Mouse (Mus musculus) limb, embryonic 14.5 days (tissue): Measurements from ENCODE around the gene Cabp2. TPM values are rescaled to one million over a fixed set of nuclear protein-coding genes. Genes with fewer than 3 reads are reported as not detected.

Experiments
- ATAC-seq: fragments of 200-750 bp; cut with Nextera tagmentation; 2 replicates; pipeline ENCODE4 v1.8.0; 2017; ENCODE audit warnings: low read depth, moderate number of reproducible peaks, moderate TSS enrichment; ENCODE audit not compliant: low FRiP score
- DNase-seq: peaks from one replicate; pipeline ENCODE4 v3.0.0-alpha.2; 2015; ENCODE audit warnings: low spot score
- H3K27ac ChIP-seq: fragments of 300-500 bp; sonication (generic); replicated peaks from 2 replicates; pipeline ENCODE4 v1.5.1; 2014; ENCODE audit warnings: low read depth, mild to moderate bottlenecking, low read length, moderate library complexity, mixed read lengths
- H3K27me3 ChIP-seq: fragments of 300-500 bp; sonication (generic); 2 replicates; pipeline ENCODE4 v1.6.1; 2014; ENCODE audit warnings: low read length, mixed read lengths; ENCODE audit not compliant: control insufficient read depth, insufficient read depth
- H3K36me3 ChIP-seq: fragments of 300-500 bp; sonication (generic); 2 replicates; pipeline ENCODE4 v1.6.1; 2014; ENCODE audit warnings: mild to moderate bottlenecking, low read length, moderate library complexity, mixed read lengths; ENCODE audit not compliant: control insufficient read depth, insufficient read depth
- H3K4me1 ChIP-seq: fragments of 300-500 bp; sonication (generic); 2 replicates; pipeline ENCODE4 v1.6.1; 2014; ENCODE audit warnings: antibody characterized with exemption, low read length, mixed read lengths; ENCODE audit not compliant: control insufficient read depth, insufficient read depth
- H3K4me2 ChIP-seq: fragments of 300-500 bp; sonication (generic); replicated peaks from 2 replicates; pipeline ENCODE4 v1.6.1; 2014; ENCODE audit warnings: low read depth, mild to moderate bottlenecking, low read length, moderate library complexity; ENCODE audit not compliant: severe bottlenecking
- H3K4me3 ChIP-seq: fragments of 300-500 bp; sonication (generic); replicated peaks from 2 replicates; pipeline ENCODE4 v1.5.1; 2014; ENCODE audit warnings: low read length
- H3K9ac ChIP-seq: fragments of 300-500 bp; sonication (generic); 2 replicates; pipeline ENCODE4 v1.6.1; 2014; ENCODE audit warnings: mild to moderate bottlenecking, low read depth, low read length, moderate library complexity; ENCODE audit not compliant: severe bottlenecking
- H3K9me3 ChIP-seq: fragments of 300-500 bp; sonication (generic); 2 replicates; pipeline ENCODE4 v1.6.1; 2016; ENCODE audit warnings: low read length; ENCODE audit not compliant: control insufficient read depth
- POLR2A ChIP-seq: fragments of 200-500 bp; IDR thresholded peaks from 2 replicates; pipeline ENCODE4 v1.8.0; 2012; ENCODE audit warnings: inconsistent platforms, mild to moderate bottlenecking, moderate library complexity, borderline replicate concordance; ENCODE audit not compliant: insufficient read depth, insufficient read length; ENCODE audit errors: extremely low read depth
- WGBS: fragments of 180-500 bp; shearing (Covaris S2); extraction: QIAGEN DNeasy Blood & Tissue Kit; methylation state at CpG from one replicate; pipeline ENCODE4 v1.1.7; 2014; 5-methylcytosine and 5-hydroxymethylcytosine counted together
- polyA plus RNA-seq, 2 experiments: library from polyadenylated mRNA; depleted of rRNA in 1 of 2; stranded (reverse) in 1 of 2; unstranded in 1 of 2; fragments of >200 nt; fragmentation: Nextera tagmentation in 1 of 2; extraction: Ambion mirVana in 1 of 2; gene quantifications; 2 replicates each; pipeline versions ENCODE4 v1.2.1 to v1.2.3; 2012 to 2014

The Cabp2 gene
- polyA plus RNA-seq, 2 experiments, result not detected

GRCm38 (mm10) chr19:4104675-4105194, 23.4 kb downstream of the Cabp2 start:
- no peak for ATAC-seq

GRCm38 (mm10) chr19:4106654-4107053, 25.3 kb downstream of the Cabp2 start:
- Histone ChIP-seq H3K9ac (no peak overlapping the region), H3K9me3 (no peaks in the 10 kb centered on the region), H3K4me1 (no peaks in the 10 kb centered on the region), H3K27me3 (peaks cover 7% of the 10 kb centered on the region; the same call in 1 of the 2 replicates), H3K4me2 (no peak overlapping the region), H3K4me3 (no peak overlapping the region), H3K36me3 (peaks cover 4% of the 10 kb centered on the region), H3K27ac (no peak overlapping the region)
- DNase-seq (no peak), ATAC-seq (no peak)
- TF ChIP-seq POLR2A, result no peak
- WGBS, result 84% methylated on average over 14 of the region's 14 CpGs

More at GRCm38 (mm10) chr19:4104675-4105194, 23.4 kb downstream of the Cabp2 start:
- no peak overlapping the region for H3K4me2 ChIP-seq
- no peak overlapping the region for H3K9ac ChIP-seq
- no peak overlapping the region for H3K27ac ChIP-seq
- no peaks in the 10 kb centered on the region for H3K9me3 ChIP-seq
- no peaks in the 10 kb centered on the region for H3K36me3 ChIP-seq
- H3K4me3 ChIP-seq, result no peak overlapping the region
- H3K4me1 ChIP-seq, result peaks cover 11% of the 10 kb centered on the region
- 90% methylated on average over 16 of the region's 16 CpGs for WGBS
- peaks cover 26% of the 10 kb centered on the region; the same call in 1 of the 2 replicates for H3K27me3 ChIP-seq
- no peak for DNase-seq
- no peak for TF ChIP-seq POLR2A

- H3K27ac ChIP-seq, result no peak overlapping the region
- no peaks in the 10 kb centered on the region for H3K27me3 ChIP-seq
- no peak overlapping the region for H3K4me3 ChIP-seq
- no peaks in the 10 kb centered on the region for H3K9me3 ChIP-seq
- no peak for TF ChIP-seq POLR2A
- H3K36me3 ChIP-seq, result peaks cover 20% of the 10 kb centered on the region
- H3K4me1 ChIP-seq, result peaks cover 1% of the 10 kb centered on the region; the same call in 1 of the 2 replicates
- DNase-seq (no peak), ATAC-seq (no peak)
- no peak overlapping the region for H3K9ac ChIP-seq
- 91% methylated on average over 9 of the region's 9 CpGs for WGBS
- H3K4me2 ChIP-seq, result no peak overlapping the region
These were observed 27.2 kb downstream of the Cabp2 start for GRCm38 (mm10) chr19:4108535-4108934.

GRCm38 (mm10) chr19:4112063-4112960, 30.9 kb downstream of the Cabp2 start:
- H3K27ac ChIP-seq, result no peak overlapping the region
- no peak overlapping the region for H3K4me3 ChIP-seq
- H3K27me3 ChIP-seq, result no peaks in the 10 kb centered on the region
- H3K4me2 ChIP-seq, result no peak overlapping the region
- no peak overlapping the region for H3K9ac ChIP-seq
- DNase-seq (no peak), ATAC-seq (no peak)
- peaks cover 6% of the 10 kb centered on the region; the same call in 1 of the 2 replicates for H3K4me1 ChIP-seq
- H3K9me3 ChIP-seq, result no peaks in the 10 kb centered on the region
- 94% methylated on average over 26 of the region's 26 CpGs for WGBS
- H3K36me3 ChIP-seq, result peaks cover 58% of the 10 kb centered on the region
- TF ChIP-seq POLR2A, result no peak

- H3K4me3 ChIP-seq, result no peak overlapping the region
- 69% methylated on average over 13 of the region's 13 CpGs for WGBS
- no peaks in the 10 kb centered on the region for H3K9me3 ChIP-seq
- H3K27ac ChIP-seq, result peak overlapping the region; percentile 43; the same call in 1 of the 2 replicates
- 0 out of 2 replicates have a peak overlapping the region, but pooled peaks have one; percentile 16 for H3K9ac ChIP-seq
- H3K4me1 ChIP-seq, result peaks cover 6% of the 10 kb centered on the region; the same call in 1 of the 2 replicates
- no peaks in the 10 kb centered on the region for H3K27me3 ChIP-seq
- no peak overlapping the region for H3K4me2 ChIP-seq
- TF ChIP-seq POLR2A, result no peak
- no peak for ATAC-seq
- no peak for DNase-seq
- H3K36me3 ChIP-seq, result peaks cover 68% of the 10 kb centered on the region
These were observed 31.9 kb downstream of the Cabp2 start for GRCm38 (mm10) chr19:4113186-4113805.
